Mouse (Mus musculus): ENCODE data around the gene Cxcr5.

Gene Cxcr5

GRCm38 (mm10) chr9:44539816-44540421, 21.8 kb downstream of the Cxcr5 start:
- intact Hi-C loops (cut with DNase I) = no loop called here

- intact Hi-C loops (cut with DNase I) = no loop called here
Measured at GRCm38 (mm10) chr9:44537625-44538301, 23.9 kb downstream of the Cxcr5 start.

GRCm38 (mm10) chr9:44532991-44533580, 28.6 kb downstream of the Cxcr5 start:
- intact Hi-C loops (cut with DNase I) = no loop called here

- intact Hi-C loops (cut with DNase I) = no loop called here
Measured at GRCm38 (mm10) chr9:44528340-44528739, 33.3 kb downstream of the Cxcr5 start.

- intact Hi-C loops (cut with DNase I) = no loop called here
Measured at GRCm38 (mm10) chr9:44526337-44527112, 35.2 kb downstream of the Cxcr5 start.

GRCm38 (mm10) chr9:44525589-44525988, 36.1 kb downstream of the Cxcr5 start:
- intact Hi-C loops (cut with DNase I) = no loop called here

- intact Hi-C loops (cut with DNase I) = no loop called here
Measured at GRCm38 (mm10) chr9:44525001-44525400, 36.7 kb downstream of the Cxcr5 start.

- intact Hi-C loops (cut with DNase I) = no loop called here
Measured at GRCm38 (mm10) chr9:44524235-44524826, 37.3 kb downstream of the Cxcr5 start.

GRCm38 (mm10) chr9:44523686-44524085, 38.0 kb downstream of the Cxcr5 start:
- intact Hi-C loops (cut with DNase I) = no loop called here

- intact Hi-C loops (cut with DNase I) = no loop called here
Measured at GRCm38 (mm10) chr9:44521927-44522326, 39.8 kb downstream of the Cxcr5 start.

GRCm38 (mm10) chr9:44518068-44518467, 43.6 kb downstream of the Cxcr5 start:
- intact Hi-C loops (cut with DNase I) = loop anchor here (5.0 kb wide), 2 partner anchors 74 to 129 kb away; no protein-coding TSS in a partner anchor

GRCm38 (mm10) chr9:44517368-44517767, 44.3 kb downstream of the Cxcr5 start:
- intact Hi-C loops (cut with DNase I) = loop anchor here (5.0 kb wide), 2 partner anchors 75 to 130 kb away; no protein-coding TSS in a partner anchor

- intact Hi-C loops (cut with DNase I) = loop anchor here (5.0 kb wide), 2 partner anchors 76 to 131 kb away; no protein-coding TSS in a partner anchor
Measured at GRCm38 (mm10) chr9:44515891-44516290, 45.8 kb downstream of the Cxcr5 start.

- intact Hi-C loops (cut with DNase I) = loop anchor here (5.0 kb wide), 2 partner anchors 77 to 132 kb away; no protein-coding TSS in a partner anchor
Measured at GRCm38 (mm10) chr9:44515131-44515751, 46.4 kb downstream of the Cxcr5 start.

- intact Hi-C loops (cut with DNase I) = loop anchor here (5.0 kb wide), 1 partner anchor 37 kb away; no protein-coding TSS in a partner anchor
Measured at GRCm38 (mm10) chr9:44514147-44514546, 47.5 kb downstream of the Cxcr5 start.

- intact Hi-C loops (cut with DNase I) = loop anchor here (5.0 kb wide), 1 partner anchor 36 kb away; no protein-coding TSS in a partner anchor
Measured at GRCm38 (mm10) chr9:44513610-44514009, 48.1 kb downstream of the Cxcr5 start.

- intact Hi-C loops (cut with DNase I) = loop anchor here (5.0 kb wide), 1 partner anchor 36 kb away; no protein-coding TSS in a partner anchor
Measured at GRCm38 (mm10) chr9:44513121-44513520, 48.6 kb downstream of the Cxcr5 start.

GRCm38 (mm10) chr9:44512717-44513003, 49.0 kb downstream of the Cxcr5 start:
- intact Hi-C loops (cut with DNase I) = loop anchor here (5.0 kb wide), 1 partner anchor 35 kb away; no protein-coding TSS in a partner anchor

GRCm38 (mm10) chr9:44511935-44512716, 49.6 kb downstream of the Cxcr5 start:
- intact Hi-C loops (cut with DNase I) = loop anchor here (5.0 kb wide), 1 partner anchor 35 kb away; no protein-coding TSS in a partner anchor
